Mouse (Mus musculus) macrophage (primary cell): ENCODE results near the gene Arhgef7. TPM values are rescaled to one million over a fixed set of nuclear protein-coding genes. Genes with fewer than 3 reads are reported as not detected.

Experiments
- H3K27ac ChIP-seq: fragments of 350-480 bp; formaldehyde crosslinking; 2 replicates; pipeline ENCODE4 v1.9.0; 2021
- H3K36me3 ChIP-seq: fragments of 350-480 bp; formaldehyde crosslinking; 2 replicates; pipeline ENCODE4 v1.9.0; 2021; ENCODE audit errors: inconsistent target
- H3K4me3 ChIP-seq: fragments of 350-480 bp; formaldehyde crosslinking; 2 replicates; pipeline ENCODE4 v1.9.0; 2021; ENCODE audit errors: inconsistent target
- H3K79me2 ChIP-seq: fragments of 350-480 bp; formaldehyde crosslinking; 2 replicates; pipeline ENCODE4 v1.9.0; 2021; ENCODE audit errors: inconsistent target
- WGBS: methylation state at CpG from one replicate; pipeline ENCODE4 v1.1.7; 2026; ENCODE audit warnings: inconsistent platforms; ENCODE audit not compliant: missing documents; 5-methylcytosine and 5-hydroxymethylcytosine counted together
- polyA plus RNA-seq: library from polyadenylated mRNA; stranded (reverse); fragments of 250-400 nt; gene quantifications from 3 replicates; pipeline ENCODE4 v1.2.4, GENCODE M21; 2018; ENCODE audit warnings: inconsistent platforms
- total RNA-seq, 78 experiments: library from RNA; depleted of rRNA; stranded (reverse); fragments of 250-400 nt; gene quantifications; 1 replicate in 9 of 78; 2 replicates in 24 of 78; 3 replicates in 43 of 78; 4 replicates in 2 of 78; pipeline ENCODE4 v1.2.4; 2018; ENCODE audit warnings: inconsistent platforms in 56 of 78

The Arhgef7 gene
- total RNA-seq (2018; cell fraction: chromatin; rRNA removed) = 100 to 1,000 TPM in 22 of 26 experiments, 10 to 100 TPM in 4; 76.7 to 355 (median 199) TPM
- 10 to 100 TPM; 40.4 to 73.6 (median 56.5) TPM for total RNA-seq (2018; cell fraction: cytosol; rRNA removed)
- total RNA-seq (2018; cell fraction: nucleus; rRNA removed) = 100 to 1,000 TPM in 16 of 26 experiments, 10 to 100 TPM in 10; 58.9 to 339 (median 108) TPM
- polyA plus RNA-seq = 45.4 to 121 TPM (median 50.2 TPM) in 3 replicates

DNA sequence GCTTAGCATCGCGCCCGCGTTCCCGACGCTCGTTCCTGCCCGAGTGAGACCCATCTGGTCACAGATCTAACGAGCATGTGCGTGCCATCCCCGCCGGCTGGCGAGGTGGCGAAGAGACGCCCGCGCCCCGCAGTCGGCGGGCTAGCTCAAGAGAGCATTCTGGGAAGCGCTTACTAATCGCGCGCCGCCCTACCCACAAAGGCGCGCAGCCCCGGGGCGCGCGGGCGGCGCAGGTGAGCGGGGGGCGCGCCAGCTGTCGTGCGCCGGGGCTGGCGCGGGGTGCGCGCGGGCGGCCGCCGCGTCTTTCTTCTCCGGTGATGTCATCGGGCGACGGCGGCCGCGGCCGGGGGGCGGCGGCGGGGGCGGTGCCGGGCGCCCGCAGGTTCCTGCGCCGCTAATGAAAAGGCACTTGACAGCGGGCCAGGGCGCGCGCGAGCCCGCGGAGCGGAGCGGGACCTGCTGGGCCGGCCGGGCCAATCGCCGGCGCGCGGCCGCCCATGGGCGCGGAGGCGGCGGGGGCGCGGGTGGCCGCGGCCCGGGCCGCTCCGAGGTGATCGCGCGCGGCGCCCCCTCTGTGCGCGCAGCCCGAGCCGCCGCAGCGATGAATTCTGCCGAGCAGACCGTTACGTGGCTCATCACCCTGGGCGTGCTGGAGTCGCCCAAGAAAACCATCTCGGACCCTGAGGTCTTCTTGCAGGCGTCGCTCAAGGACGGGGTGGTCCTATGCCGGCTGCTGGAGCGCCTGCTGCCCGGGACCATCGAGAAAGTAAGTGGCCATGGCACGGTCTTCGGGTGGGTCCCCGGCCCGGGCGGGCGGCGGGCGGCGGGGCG lies at the start of gene Arhgef7:
Arhgef7 (plus strand) TSS at position 71 of the 831 bp plus-strand sequence.
- under 1% methylated on average over 101 of the region's 127 CpGs for WGBS
- H3K27ac ChIP-seq = no peak within 1 kb of the TSS
- no peaks in the 10 kb centered on the region for H3K36me3 ChIP-seq
- no peaks in the 10 kb centered on the region for H3K79me2 ChIP-seq
- no peak within 1 kb of the TSS for H3K4me3 ChIP-seq

DNA sequence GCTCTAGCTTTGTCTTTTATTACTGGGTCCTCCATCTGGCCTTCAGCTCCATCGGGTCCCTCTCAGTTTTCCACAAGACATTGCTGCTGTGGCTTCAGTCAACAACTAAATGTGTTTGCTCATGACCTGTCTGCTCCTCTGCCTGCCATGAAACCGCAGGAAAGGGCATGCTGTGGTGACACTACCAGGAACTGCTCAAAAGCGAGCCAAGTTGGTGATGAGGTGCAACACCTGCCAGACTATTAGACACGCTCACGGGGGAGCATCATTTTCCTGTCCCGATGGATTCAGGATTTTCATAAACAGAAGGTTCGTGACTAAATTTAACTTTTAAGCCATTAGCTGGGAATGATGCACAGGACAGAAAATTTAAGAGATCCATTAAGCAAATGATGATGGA lies 43.0 kb upstream of the Arhgef7 start:
- Histone ChIP-seq H3K4me3 (no peak overlapping the region), H3K27ac (no peak overlapping the region), H3K79me2 (no peaks in the 10 kb centered on the region), H3K36me3 (no peaks in the 10 kb centered on the region)
- 87% methylated on average over 7 of the region's 7 CpGs for WGBS

- 94% methylated on average over 5 of the region's 5 CpGs for WGBS
- no peak overlapping the region for H3K27ac ChIP-seq
Observed at GRCm38 (mm10) chr8:11687251-11687650, 40.3 kb upstream of the Arhgef7 start.

DNA sequence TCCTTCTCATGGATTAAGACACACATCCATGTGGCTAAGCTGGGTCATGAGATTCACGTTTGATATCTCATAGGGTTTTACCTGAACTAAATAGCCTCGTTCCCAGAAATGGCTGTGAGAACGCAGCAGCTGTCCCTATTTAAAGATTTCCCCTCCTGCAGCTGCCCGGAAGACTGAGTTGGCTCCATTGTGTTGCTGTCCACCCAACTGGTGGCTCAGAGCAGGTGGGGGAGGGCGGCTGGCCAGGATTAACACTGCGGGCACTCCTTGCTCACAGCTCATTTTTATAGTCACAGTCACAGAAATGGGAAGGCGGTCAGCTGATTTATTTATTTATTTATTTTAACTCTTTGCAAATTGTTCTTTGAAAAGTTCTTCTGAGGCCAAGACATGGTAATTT lies 37.6 kb upstream of the Arhgef7 start:
- no peak overlapping the region for H3K4me3 ChIP-seq
- H3K27ac ChIP-seq = no peak overlapping the region
- no peaks in the 10 kb centered on the region for H3K79me2 ChIP-seq
- WGBS = 93% methylated on average over 7 of the region's 7 CpGs
- no peaks in the 10 kb centered on the region for H3K36me3 ChIP-seq

More at GRCm38 (mm10) chr8:11687251-11687650, 40.3 kb upstream of the Arhgef7 start:
- Histone ChIP-seq H3K4me3 (no peak overlapping the region), H3K36me3 (no peaks in the 10 kb centered on the region), H3K79me2 (no peaks in the 10 kb centered on the region)

- Histone ChIP-seq H3K27ac (no peak overlapping the region), H3K36me3 (no peaks in the 10 kb centered on the region), H3K79me2 (no peaks in the 10 kb centered on the region), H3K4me3 (no peak overlapping the region)
- WGBS = 89% methylated on average over 5 of the region's 6 CpGs
Observed at GRCm38 (mm10) chr8:11691284-11691683, 36.2 kb upstream of the Arhgef7 start.

DNA sequence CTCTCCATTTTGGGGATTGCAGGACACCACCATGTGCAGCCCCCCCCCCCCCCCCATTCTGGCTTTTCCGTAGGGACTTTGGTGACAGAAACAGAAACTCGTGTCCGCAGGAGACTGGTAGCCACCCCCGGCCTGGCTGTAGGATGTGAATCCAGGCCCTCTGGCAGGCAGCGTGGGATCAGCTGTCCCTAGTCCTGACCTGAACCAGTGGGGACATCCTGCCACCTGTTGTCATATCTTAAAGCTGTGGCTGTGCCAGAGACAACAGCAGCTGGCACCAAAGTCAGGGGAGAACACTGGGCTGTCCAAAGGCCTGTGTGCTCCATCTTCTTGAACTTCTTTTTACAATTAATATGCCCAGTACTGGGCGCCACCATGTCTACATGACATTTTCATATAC lies 35.8 kb upstream of the Arhgef7 start:
- WGBS = 100% methylated on average over 3 of the region's 6 CpGs
- H3K4me3 ChIP-seq = no peak overlapping the region
- H3K36me3 ChIP-seq = no peaks in the 10 kb centered on the region
- H3K27ac ChIP-seq = no peak overlapping the region
- H3K79me2 ChIP-seq = no peaks in the 10 kb centered on the region

- no peak overlapping the region for H3K27ac ChIP-seq
- 56% methylated on average over 1 of the region's 1 CpGs for WGBS
- no peaks in the 10 kb centered on the region for H3K79me2 ChIP-seq
- no peaks in the 10 kb centered on the region for H3K36me3 ChIP-seq
- no peak overlapping the region for H3K4me3 ChIP-seq
Observed at GRCm38 (mm10) chr8:11692455-11692854, 35.1 kb upstream of the Arhgef7 start.

DNA sequence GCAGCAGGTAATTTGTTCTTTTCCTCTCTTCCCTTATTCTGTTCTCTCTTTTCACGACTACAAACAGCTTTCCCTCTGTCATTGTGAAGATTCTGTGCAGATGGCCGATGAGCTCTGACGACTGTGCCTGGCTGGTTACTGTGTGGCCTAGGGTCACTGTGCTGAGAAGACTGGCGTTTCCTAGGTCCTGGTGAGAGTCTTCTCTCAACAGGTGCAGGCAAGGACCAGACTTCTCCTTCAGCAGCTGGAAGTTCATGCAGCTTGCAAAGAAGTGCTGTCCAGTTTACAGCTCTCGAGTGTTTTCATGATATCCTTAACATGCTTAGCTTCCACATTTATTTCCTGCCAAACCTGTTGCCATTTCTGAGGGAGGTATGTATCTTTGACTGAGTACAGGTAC lies 33.5 kb upstream of the Arhgef7 start:
- no peaks in the 10 kb centered on the region for H3K36me3 ChIP-seq
- no peaks in the 10 kb centered on the region for H3K79me2 ChIP-seq
- 80% methylated on average over 5 of the region's 5 CpGs for WGBS
- H3K27ac ChIP-seq = no peak overlapping the region
- no peak overlapping the region for H3K4me3 ChIP-seq

DNA sequence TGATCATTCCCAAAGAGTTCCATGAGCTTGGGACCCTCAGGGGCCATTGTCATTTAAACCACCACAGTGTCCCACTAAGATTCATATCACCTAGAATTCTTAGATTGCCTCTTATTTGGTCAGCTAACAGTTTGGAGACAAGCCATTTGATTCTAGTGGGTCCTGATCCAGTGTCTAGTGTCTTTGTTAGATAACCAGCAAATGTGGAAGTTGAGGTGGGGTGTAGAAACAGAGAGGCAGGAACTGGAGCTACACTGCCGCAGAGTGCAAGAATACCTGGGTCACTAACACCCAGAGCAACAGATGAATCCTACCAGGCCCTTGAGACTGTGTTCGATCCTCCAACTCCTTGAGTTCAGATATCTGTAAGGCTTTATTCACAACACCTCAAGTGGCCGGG lies 31.3 kb upstream of the Arhgef7 start:
- 72% methylated on average over 3 of the region's 3 CpGs for WGBS

GRCm38 (mm10) chr8:11697467-11697866 lies 30.1 kb upstream of the Arhgef7 start:
- no peak overlapping the region for H3K27ac ChIP-seq
- no peaks in the 10 kb centered on the region for H3K79me2 ChIP-seq
- H3K36me3 ChIP-seq = no peaks in the 10 kb centered on the region
- no peak overlapping the region for H3K4me3 ChIP-seq
- 92% methylated on average over 7 of the region's 7 CpGs for WGBS

More for the DNA sequence above, 31.3 kb upstream of the Arhgef7 start:
- H3K79me2 ChIP-seq = no peaks in the 10 kb centered on the region
- no peak overlapping the region for H3K4me3 ChIP-seq
- no peak overlapping the region for H3K27ac ChIP-seq
- no peaks in the 10 kb centered on the region for H3K36me3 ChIP-seq

- H3K4me3 ChIP-seq = no peak overlapping the region
- H3K79me2 ChIP-seq = no peaks in the 10 kb centered on the region
- H3K27ac ChIP-seq = no peak overlapping the region
- 91% methylated on average over 5 of the region's 5 CpGs for WGBS
- no peaks in the 10 kb centered on the region for H3K36me3 ChIP-seq
Observed at GRCm38 (mm10) chr8:11699442-11700001, 28.0 kb upstream of the Arhgef7 start.

- WGBS = 42% methylated on average over 25 of the region's 26 CpGs
- no peak overlapping the region for H3K4me3 ChIP-seq
Observed at GRCm38 (mm10) chr8:11700060-11701032, 27.2 kb upstream of the Arhgef7 start.

GRCm38 (mm10) chr8:11701033-11701362 lies 26.5 kb upstream of the Arhgef7 start, which contains the start of gene 1700016D06Rik:
TSS of gene 1700016D06Rik (minus strand) at chr8:11701063.
- WGBS = 53% methylated on average over 6 of the region's 6 CpGs
- Histone ChIP-seq H3K36me3 (no peaks in the 10 kb centered on the region), H3K4me3 (no peak within 1 kb of the TSS), H3K27ac (no peak within 1 kb of the TSS), H3K79me2 (no peaks in the 10 kb centered on the region)

More at GRCm38 (mm10) chr8:11700060-11701032, 27.2 kb upstream of the Arhgef7 start:
- no peak overlapping the region for H3K27ac ChIP-seq
- H3K36me3 ChIP-seq = no peaks in the 10 kb centered on the region
- no peaks in the 10 kb centered on the region for H3K79me2 ChIP-seq

GRCm38 (mm10) chr8:11701428-11701827 lies 26.1 kb upstream of the Arhgef7 start:
- H3K4me3 ChIP-seq = no peak overlapping the region
- H3K36me3 ChIP-seq = no peaks in the 10 kb centered on the region
- WGBS = 64% methylated on average over 6 of the region's 6 CpGs
- H3K27ac ChIP-seq = no peak overlapping the region
- H3K79me2 ChIP-seq = no peaks in the 10 kb centered on the region
